Mouse (Mus musculus) lung, adult 2 months (tissue): ENCODE results near the gene Ldah.

ENCODE experiments used
- CTCF ChIP-seq: fragments of 200-500 bp; IDR thresholded peaks from 2 replicates; pipeline ENCODE4 v1.5.1; 2011; ENCODE audit warnings: mild to moderate bottlenecking, low read length, control low read depth; ENCODE audit not compliant: insufficient read depth
- POLR2A ChIP-seq: fragments of 200-500 bp; IDR thresholded peaks from 2 replicates; pipeline ENCODE4 v1.6.1; 2011; ENCODE audit warnings: low read depth, mild to moderate bottlenecking, control low read depth, low read length, borderline replicate concordance; ENCODE audit errors: extremely low read depth

GRCm38 (mm10) chr12:8287970-8288369 lies 80.1 kb downstream of the Ldah start:
- TF ChIP-seq CTCF (peak; percentile 25; the same call in 1 of the 2 replicates), POLR2A (no peak)
